Mouse (Mus musculus) megakaryocyte, adult 5-6 weeks (primary cell): Measurements from ENCODE around the gene Gm29609. TPM values are rescaled to one million over a fixed set of nuclear protein-coding genes. Genes with fewer than 3 reads are reported as not detected.
A peak's percentile ranks its signal among the peaks of the same experiment; 100 is the strongest.
"Not testable (repeated sequence)": the region's sequence is repeated elsewhere in the genome, so short reads cannot be mapped to it uniquely, and the experiment has no call there.

Source experiments
- ATAC-seq: 2 replicates; pipeline ENCODE4 v1.8.0; 2016; ENCODE audit warnings: mild to moderate bottlenecking, inconsistent platforms; ENCODE audit not compliant: poor library complexity, severe bottlenecking
- total RNA-seq, 2 experiments: library from RNA; stranded (forward) in 1 of 2; stranded (reverse) in 1 of 2; fragments of 153-499, 151-499 nt in 1 of 2; fragments of 221-1000, 200-1000 nt in 1 of 2; gene quantifications; 2 replicates each; pipeline versions ENCODE4 v1.2.3 to v1.2.4; 2015 to 2017

Gene Gm29609
- 0.22 and 1.3 TPM in 2 replicates for total RNA-seq (2015)
- total RNA-seq (2017): 0.29 TPM in 1 of 2 replicates, not detected in the other

- ATAC-seq: peak; percentile 91
These were observed at the start of gene Gm29609, which contains the start of gene Gtf3c2 for GRCm38 (mm10) chr5:31179766-31180630. Gene Gm29609 (minus strand): TSS chr5:31179911. Gene Gtf3c2 (minus strand): TSS chr5:31180144.

- no peak for ATAC-seq
These were observed 46.9 kb upstream of the Gm29609 start for GRCm38 (mm10) chr5:31226641-31227040.

GRCm38 (mm10) chr5:31222696-31223095, 43.0 kb upstream of the Gm29609 start:
- ATAC-seq: no peak

- no peak for ATAC-seq
These were observed 41.7 kb upstream of the Gm29609 start for GRCm38 (mm10) chr5:31221304-31221945.

- peak; percentile 98 for ATAC-seq
These were observed 41.0 kb upstream of the Gm29609 start, which contains the start of gene Ppm1g for GRCm38 (mm10) chr5:31220448-31221303. Gene Ppm1g (minus strand): TSS chr5:31220687.

- peak; percentile 43 for ATAC-seq
These were observed 40.3 kb upstream of the Gm29609 start for GRCm38 (mm10) chr5:31219911-31220447.

- ATAC-seq: no peak
These were observed 39.8 kb upstream of the Gm29609 start for GRCm38 (mm10) chr5:31219474-31219873.

- ATAC-seq: no peak
These were observed 39.4 kb upstream of the Gm29609 start for GRCm38 (mm10) chr5:31219070-31219469.

- ATAC-seq: no peak
These were observed 38.6 kb upstream of the Gm29609 start for GRCm38 (mm10) chr5:31218294-31218693.

GRCm38 (mm10) chr5:31216554-31216953, 36.8 kb upstream of the Gm29609 start:
- ATAC-seq: not testable (repeated sequence)

- no peak for ATAC-seq
These were observed 24.7 kb upstream of the Gm29609 start for GRCm38 (mm10) chr5:31204421-31204820.

- no peak for ATAC-seq
These were observed 24.2 kb upstream of the Gm29609 start for GRCm38 (mm10) chr5:31203866-31204265.

GRCm38 (mm10) chr5:31202933-31203332, 23.2 kb upstream of the Gm29609 start:
- no peak for ATAC-seq

GRCm38 (mm10) chr5:31201742-31202590, 22.3 kb upstream of the Gm29609 start, which contains the start of gene Zfp513:
Gene Zfp513 (minus strand): TSS chr5:31202303.
- ATAC-seq: peak; percentile 95

GRCm38 (mm10) chr5:31201042-31201741, 21.5 kb upstream of the Gm29609 start:
- no peak for ATAC-seq

GRCm38 (mm10) chr5:31200327-31200768, 20.6 kb upstream of the Gm29609 start:
- no peak for ATAC-seq

GRCm38 (mm10) chr5:31199893-31200292, 20.2 kb upstream of the Gm29609 start:
- ATAC-seq: no peak

- no peak for ATAC-seq
These were observed 19.7 kb upstream of the Gm29609 start for GRCm38 (mm10) chr5:31199321-31199892.
